Mouse (Mus musculus) forebrain, embryonic 14.5 days (tissue): ENCODE results near the gene Prss40. TPM values are rescaled to one million over a fixed set of nuclear protein-coding genes. Genes with fewer than 3 reads are reported as not detected.
A peak's percentile ranks its signal among the peaks of the same experiment; 100 is the strongest.

Source experiments
- ATAC-seq: fragments of 200-750 bp; cut with Nextera tagmentation; 2 replicates; pipeline ENCODE4 v1.8.0; 2017; ENCODE audit warnings: mild to moderate bottlenecking, moderate library complexity
- DNase-seq: peaks from one replicate; pipeline ENCODE4 v3.0.0-alpha.2; 2015; ENCODE audit warnings: low spot score
- H3K27ac ChIP-seq: fragments of 300-500 bp; sonication (generic); 2 replicates; pipeline ENCODE4 v1.5.1; 2014; ENCODE audit warnings: low read depth, mild to moderate bottlenecking, control low read depth, low read length, moderate library complexity
- H3K27me3 ChIP-seq: fragments of 300-500 bp; sonication (generic); replicated peaks from 2 replicates; pipeline ENCODE4 v1.6.1; 2014; ENCODE audit warnings: low read length, control low read depth, mixed read lengths; ENCODE audit not compliant: control insufficient read depth, insufficient read depth
- H3K36me3 ChIP-seq: fragments of 300-500 bp; sonication (generic); 2 replicates; pipeline ENCODE4 v1.6.1; 2014; ENCODE audit warnings: low read length, control low read depth; ENCODE audit not compliant: control insufficient read depth, insufficient read depth
- H3K4me1 ChIP-seq: fragments of 300-500 bp; sonication (generic); 2 replicates; pipeline ENCODE4 v1.6.1; 2014; ENCODE audit warnings: antibody characterized with exemption, low read length, control low read depth; ENCODE audit not compliant: control insufficient read depth, insufficient read depth
- H3K4me2 ChIP-seq: fragments of 300-500 bp; sonication (generic); 2 replicates; pipeline ENCODE4 v1.6.1; 2014; ENCODE audit warnings: mild to moderate bottlenecking, control low read depth, low read length
- H3K4me3 ChIP-seq: fragments of 300-500 bp; sonication (generic); 2 replicates; pipeline ENCODE4 v1.5.1; 2014; ENCODE audit warnings: low read depth, low read length, control low read depth
- H3K9ac ChIP-seq: fragments of 300-500 bp; sonication (generic); 2 replicates; pipeline ENCODE4 v1.6.1; 2014; ENCODE audit warnings: mild to moderate bottlenecking, low read length, control low read depth, moderate library complexity
- H3K9me3 ChIP-seq: fragments of 300-500 bp; sonication (generic); replicated peaks from 2 replicates; pipeline ENCODE4 v1.6.1; 2016; ENCODE audit warnings: low read length, control low read depth, mixed read lengths; ENCODE audit not compliant: control insufficient read depth
- WGBS: fragments of 180-500 bp; shearing (Covaris S2); extraction: QIAGEN DNeasy Blood & Tissue Kit; methylation state at CpG from one replicate; pipeline ENCODE4 v1.1.7; 2014; 5-methylcytosine and 5-hydroxymethylcytosine counted together
- polyA plus RNA-seq: library from polyadenylated mRNA; unstranded; fragments of >200 nt; fragmentation: Nextera tagmentation; extraction: Ambion mirVana; gene quantifications from 2 replicates; pipeline ENCODE4 v1.2.1, GENCODE M21; 2014

The Prss40 gene
- polyA plus RNA-seq: not detected in 2 replicates

GRCm38 (mm10) chr1:34560843-34561242, at the start of gene Prss40:
Prss40 (minus strand) TSS chr1:34560943.
- Histone ChIP-seq H3K9ac (no peak within 1 kb of the TSS), H3K4me2 (no peak within 1 kb of the TSS), H3K9me3 (no peaks in the 10 kb centered on the region), H3K27ac (no peak within 1 kb of the TSS), H3K4me1 (no peaks in the 10 kb centered on the region), H3K36me3 (no peaks in the 10 kb centered on the region), H3K27me3 (no peaks in the 10 kb centered on the region), H3K4me3 (no peak within 1 kb of the TSS)
- 89% methylated on average over 15 of the region's 15 CpGs for WGBS
- DNase-seq (no peak), ATAC-seq (no peak)

- no peak overlapping the region for H3K9ac ChIP-seq
- DNase-seq: peak; percentile 91
- peak; percentile 91 for ATAC-seq
- WGBS: 18% methylated on average over 8 of the region's 8 CpGs
- no peaks in the 10 kb centered on the region for H3K27me3 ChIP-seq
- no peak overlapping the region for H3K4me2 ChIP-seq
- no peaks in the 10 kb centered on the region for H3K4me1 ChIP-seq
- H3K4me3 ChIP-seq: no peak overlapping the region
- H3K9me3 ChIP-seq: no peaks in the 10 kb centered on the region
- H3K36me3 ChIP-seq: no peaks in the 10 kb centered on the region
- no peak overlapping the region for H3K27ac ChIP-seq
Observed at GRCm38 (mm10) chr1:34602363-34602762, 41.6 kb upstream of the Prss40 start.

GRCm38 (mm10) chr1:34601323-34602047, 40.7 kb upstream of the Prss40 start:
- no peak for ATAC-seq
- Histone ChIP-seq H3K27me3 (no peaks in the 10 kb centered on the region), H3K4me3 (no peak overlapping the region), H3K27ac (no peak overlapping the region), H3K4me1 (no peaks in the 10 kb centered on the region), H3K36me3 (no peaks in the 10 kb centered on the region), H3K4me2 (no peak overlapping the region), H3K9me3 (no peaks in the 10 kb centered on the region), H3K9ac (no peak overlapping the region)
- DNase-seq: no peak
- WGBS: 80% methylated on average over 3 of the region's 3 CpGs

DNA sequence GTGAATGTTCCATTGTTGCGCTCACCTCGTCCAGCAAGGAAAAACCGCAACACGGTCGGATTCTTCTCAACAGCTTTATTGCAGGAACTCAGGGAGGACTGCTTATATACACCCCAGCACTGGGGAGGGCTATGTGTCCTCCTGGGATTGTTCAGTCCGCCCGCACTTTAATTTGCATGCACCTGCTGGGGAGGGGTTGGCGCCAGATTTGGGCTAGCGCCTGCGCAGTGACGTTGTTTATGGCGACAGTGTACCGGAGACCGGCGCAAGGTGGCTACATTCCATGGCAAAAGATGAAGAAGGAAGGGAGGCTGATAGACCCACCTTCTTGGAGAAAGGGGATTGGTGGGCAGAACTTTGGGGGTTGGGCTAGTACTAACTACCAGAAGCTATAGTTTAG, 39.3 kb upstream of the Prss40 start:
- ATAC-seq: no peak

GRCm38 (mm10) chr1:34587298-34588096, 26.8 kb upstream of the Prss40 start:
- WGBS: 85% methylated on average over 22 of the region's 22 CpGs
- H3K4me1 ChIP-seq: peaks cover 14% of the 10 kb centered on the region
- H3K9ac ChIP-seq: no peak overlapping the region
- no peaks in the 10 kb centered on the region for H3K27me3 ChIP-seq
- no peaks in the 10 kb centered on the region for H3K9me3 ChIP-seq
- H3K4me2 ChIP-seq: no peak overlapping the region
- DNase-seq (no peak), ATAC-seq (no peak)
- peaks cover 44% of the 10 kb centered on the region for H3K36me3 ChIP-seq
- no peak overlapping the region for H3K4me3 ChIP-seq
- no peak overlapping the region for H3K27ac ChIP-seq

More for the DNA sequence above, 39.3 kb upstream of the Prss40 start:
- H3K4me3 ChIP-seq: no peak overlapping the region
- 73% methylated on average over 15 of the region's 15 CpGs for WGBS
- no peaks in the 10 kb centered on the region for H3K9me3 ChIP-seq
- no peak overlapping the region for H3K4me2 ChIP-seq
- H3K4me1 ChIP-seq: no peaks in the 10 kb centered on the region
- no peaks in the 10 kb centered on the region for H3K36me3 ChIP-seq
- H3K27me3 ChIP-seq: no peaks in the 10 kb centered on the region
- DNase-seq: no peak
- no peak overlapping the region for H3K27ac ChIP-seq
- no peak overlapping the region for H3K9ac ChIP-seq

- ATAC-seq (no peak), DNase-seq (peak; percentile 17)
- 76% methylated on average over 4 of the region's 4 CpGs for WGBS
Observed at GRCm38 (mm10) chr1:34584736-34585135, 24.0 kb upstream of the Prss40 start.

GRCm38 (mm10) chr1:34583821-34584263, 23.1 kb upstream of the Prss40 start:
- Histone ChIP-seq H3K27ac (no peak overlapping the region), H3K27me3 (no peaks in the 10 kb centered on the region; the same call in 1 of the 2 replicates), H3K9me3 (no peaks in the 10 kb centered on the region), H3K4me1 (peaks cover 14% of the 10 kb centered on the region), H3K9ac (no peak overlapping the region), H3K4me3 (no peak overlapping the region), H3K4me2 (no peak overlapping the region), H3K36me3 (peaks cover 19% of the 10 kb centered on the region)
- DNase-seq (peak; percentile 92), ATAC-seq (peak; percentile 77)
- 6% methylated on average over 4 of the region's 4 CpGs for WGBS

More at GRCm38 (mm10) chr1:34584736-34585135, 24.0 kb upstream of the Prss40 start:
- H3K36me3 ChIP-seq: peaks cover 25% of the 10 kb centered on the region
- peaks cover 14% of the 10 kb centered on the region for H3K4me1 ChIP-seq
- no peaks in the 10 kb centered on the region for H3K9me3 ChIP-seq
- H3K9ac ChIP-seq: no peak overlapping the region
- H3K27me3 ChIP-seq: no peaks in the 10 kb centered on the region
- no peak overlapping the region for H3K4me3 ChIP-seq
- no peak overlapping the region for H3K27ac ChIP-seq
- H3K4me2 ChIP-seq: no peak overlapping the region

GRCm38 (mm10) chr1:34582218-34582617, 21.5 kb upstream of the Prss40 start:
- Histone ChIP-seq H3K9ac (no peak overlapping the region), H3K4me3 (no peak overlapping the region), H3K4me2 (no peak overlapping the region), H3K27me3 (no peaks in the 10 kb centered on the region; the same call in 1 of the 2 replicates), H3K4me1 (peaks cover 14% of the 10 kb centered on the region), H3K36me3 (peaks cover 4% of the 10 kb centered on the region; the same call in 1 of the 2 replicates), H3K9me3 (no peaks in the 10 kb centered on the region), H3K27ac (no peak overlapping the region)
- ATAC-seq (no peak), DNase-seq (no peak)
- whole genome bisulfite sequencing: 75% methylated on average over 6 of the region's 6 CpGs
